Mouse (Mus musculus) lung, adult 2 months (tissue): Measurements from ENCODE around the gene Cadps.

ENCODE experiments used
- CTCF ChIP-seq: fragments of 200-500 bp; IDR thresholded peaks from 2 replicates; pipeline ENCODE4 v1.5.1; 2011; ENCODE audit warnings: mild to moderate bottlenecking, low read length, control low read depth; ENCODE audit not compliant: insufficient read depth
- POLR2A ChIP-seq: fragments of 200-500 bp; IDR thresholded peaks from 2 replicates; pipeline ENCODE4 v1.6.1; 2011; ENCODE audit warnings: low read depth, mild to moderate bottlenecking, control low read depth, low read length, borderline replicate concordance; ENCODE audit errors: extremely low read depth

- TF ChIP-seq CTCF (no peak), POLR2A (no peak)
Measured at GRCm38 (mm10) chr14:12459700-12460099, 363.2 kb downstream of the Cadps start.
